Mouse (Mus musculus) left cerebral cortex, postnatal 10 days (tissue): ENCODE data around the gene Pkn1. TPM values are rescaled to one million over a fixed set of nuclear protein-coding genes. Genes with fewer than 3 reads are reported as not detected.
A peak's percentile ranks its signal among the peaks of the same experiment; 100 is the strongest.

Source experiments
- DNase-seq, 2 experiments: peaks; one replicate each; pipeline ENCODE4 v3.0.0; 2021 to 2022; ENCODE audit warnings: low spot score in 2 of 2, mixed read lengths in 1 of 2; ENCODE audit errors: extremely low spot score in 1 of 2
- intact Hi-C: fragments of 180-260 bp; cut with DNase I; formaldehyde crosslinking; loops from one replicate; pipeline ENCODE4 v1.15.1; 2025
- microRNA-seq: library from miRNA; unstranded; fragments of <30 nt; microRNA quantifications from one replicate; pipeline ENCODE4 v1.2.0, GENCODE M21; 2022
- total RNA-seq, 2 experiments: library from RNA; stranded (reverse); gene quantifications; 2 replicates each; pipeline ENCODE4 v1.2.3; 2021

The Pkn1 gene
- total RNA-seq, 2 experiments from 2014 or later: 73.1 to 75.9 TPM

DNA sequence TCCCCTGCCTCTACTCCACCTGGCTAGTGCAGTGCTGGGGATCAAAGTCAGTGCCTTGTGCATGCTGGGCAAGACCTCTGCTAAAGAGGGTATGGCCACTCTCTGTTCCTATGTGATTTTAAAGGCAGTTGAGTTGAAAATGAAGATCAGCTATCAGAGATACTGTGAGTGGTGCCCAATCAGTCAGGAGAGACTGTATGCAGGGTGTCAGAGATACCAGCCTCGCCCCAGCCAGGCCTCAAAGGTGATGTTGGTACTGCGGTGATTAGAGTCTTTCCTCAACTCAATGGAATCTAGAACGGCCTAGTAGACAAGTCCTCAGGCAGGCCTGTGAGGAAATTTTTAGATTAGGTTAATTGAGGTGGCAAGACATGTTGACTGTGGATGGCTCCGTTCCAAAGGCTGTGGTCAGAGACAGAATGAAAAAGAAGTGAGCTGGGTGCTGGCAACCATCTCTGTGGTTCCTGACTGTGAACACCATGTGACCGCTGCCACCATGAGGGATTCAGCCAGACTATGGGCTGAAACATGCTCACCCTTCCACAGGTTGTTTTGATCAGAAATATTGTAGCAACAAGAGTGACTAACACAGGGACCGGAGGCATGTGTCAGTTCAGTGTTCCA lies 73.2 kb downstream of the Pkn1 start:
- DNase-seq: no peak
- intact Hi-C loops: no loop called here

DNA sequence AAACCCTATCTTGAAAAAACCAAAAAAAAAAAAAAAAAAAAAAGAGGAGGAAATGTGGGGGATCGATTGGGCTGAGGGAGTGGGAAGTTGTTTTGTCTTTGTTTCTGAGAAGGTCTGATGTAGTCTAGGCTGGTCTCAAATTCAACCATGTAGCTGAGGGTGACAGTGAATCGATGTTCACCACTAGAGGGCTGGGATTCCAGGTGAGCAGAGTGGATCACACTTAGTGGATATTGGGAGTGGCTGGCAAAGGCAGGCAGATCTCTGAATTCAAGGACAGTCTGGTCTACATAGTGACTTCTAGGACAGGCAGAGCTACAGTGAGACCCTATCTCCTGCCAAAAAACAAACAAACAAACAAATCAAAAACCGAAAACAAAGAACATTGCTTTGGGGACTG lies 74.2 kb downstream of the Pkn1 start:
- no peak for DNase-seq
- intact Hi-C loops: no loop called here

DNA sequence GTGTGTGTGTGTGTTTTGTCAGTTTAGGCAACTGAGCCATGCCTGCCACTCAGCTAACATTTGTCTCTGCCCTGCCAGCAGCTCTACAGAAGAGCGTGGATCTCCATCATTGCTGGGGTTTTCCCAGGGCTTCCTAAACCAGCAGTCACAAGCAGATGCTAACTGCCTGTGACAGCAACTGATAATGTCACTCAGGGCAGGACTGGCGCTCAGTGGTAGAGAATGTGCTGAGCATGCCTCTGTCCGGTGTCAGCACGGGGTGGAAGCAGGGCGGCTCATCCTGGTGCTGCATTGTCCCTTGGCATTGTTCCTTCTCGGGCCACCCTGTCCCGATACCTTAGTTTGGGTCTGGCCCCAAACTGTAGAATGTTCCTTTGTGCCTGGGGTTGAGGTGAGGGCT lies 75.4 kb downstream of the Pkn1 start:
- no peak for DNase-seq
- intact Hi-C loops: no loop called here

DNA sequence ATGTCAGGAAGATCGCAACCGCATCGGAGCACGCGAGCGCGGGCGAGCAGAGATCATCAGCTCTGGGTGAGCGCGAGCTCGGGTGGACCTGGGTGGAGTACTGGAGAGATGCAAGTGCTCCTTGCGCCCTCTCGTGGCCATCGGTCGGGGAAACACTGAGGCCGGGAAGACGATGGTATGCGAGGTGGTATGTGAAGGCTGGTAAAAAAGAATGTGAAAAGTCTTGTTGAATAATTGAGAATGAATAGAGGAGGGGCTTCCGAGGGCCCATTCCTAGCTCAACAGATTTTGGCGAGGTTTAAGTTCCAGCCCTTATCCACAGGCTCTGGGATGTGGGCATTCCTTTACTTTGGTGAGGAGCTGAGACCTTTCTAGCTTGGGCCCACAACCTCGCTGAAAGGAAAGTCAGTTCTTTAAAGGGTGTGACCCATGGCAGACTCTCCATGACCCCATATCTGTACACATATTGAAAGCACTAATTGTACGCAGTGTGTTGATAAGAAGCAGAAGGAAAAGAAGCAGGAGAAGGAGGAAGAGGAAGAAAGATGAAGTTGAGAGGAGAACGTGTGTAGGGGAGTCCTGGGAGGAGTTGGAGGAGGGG lies 76.5 kb downstream of the Pkn1 start:
- intact Hi-C loops: no loop called here
- DNase-seq: peak; percentile 81 to 92

DNA sequence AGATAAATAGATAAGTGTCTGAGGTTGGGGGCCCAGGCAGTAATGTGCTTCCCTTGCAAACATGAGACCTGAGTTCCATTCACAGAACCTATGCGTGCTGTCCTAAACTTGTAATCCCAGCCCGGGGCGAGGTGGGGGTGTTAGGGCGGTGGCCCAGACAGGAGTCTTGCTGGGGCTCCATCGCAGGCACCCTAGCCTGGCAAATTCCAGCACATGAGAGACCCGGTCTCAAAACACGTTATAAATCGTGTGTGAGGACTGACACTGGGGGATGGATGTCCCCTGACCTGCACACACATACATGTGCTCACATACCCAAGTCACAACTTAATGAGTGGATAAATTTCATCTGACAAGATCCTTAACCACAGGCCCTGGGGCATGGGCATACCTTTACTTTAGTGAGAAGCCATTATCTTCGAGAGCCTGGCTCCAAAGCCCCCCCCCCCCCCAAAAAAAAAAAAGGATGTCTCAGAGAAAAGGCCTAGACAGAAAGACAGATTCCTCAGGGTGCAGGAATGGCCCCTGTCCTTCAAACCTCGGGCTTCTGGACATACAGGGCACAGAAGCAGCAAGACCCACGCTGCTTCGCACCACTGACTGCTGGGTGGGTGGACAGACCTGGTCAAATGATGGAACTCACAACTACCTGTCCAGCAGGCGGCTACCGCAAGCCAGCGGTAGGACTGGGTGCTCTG lies 77.1 kb downstream of the Pkn1 start:
- no peak for DNase-seq
- intact Hi-C loops: no loop called here

GRCm38 (mm10) chr8:83619568-83620285 lies 79.3 kb downstream of the Pkn1 start:
- DNase-seq: no peak
- intact Hi-C loops: no loop called here

DNA sequence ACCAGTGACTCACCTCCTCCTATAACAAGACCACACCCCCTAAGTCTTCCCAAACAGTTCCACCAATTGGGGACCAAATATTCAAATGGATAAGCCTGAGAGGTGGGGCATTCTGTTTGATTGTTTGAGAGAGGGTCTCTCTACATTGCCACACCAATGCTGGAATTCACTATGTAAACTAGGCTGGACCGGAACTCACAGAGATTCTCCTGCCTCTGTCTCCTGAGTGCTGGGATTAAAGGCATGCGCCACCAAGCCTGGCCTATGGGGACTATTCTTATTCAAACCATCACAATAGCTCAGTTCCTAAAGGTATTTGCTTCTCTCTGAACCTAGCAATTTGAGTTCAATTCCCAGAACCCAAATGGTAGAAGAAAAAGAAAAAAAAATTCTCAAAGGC lies 80.4 kb downstream of the Pkn1 start:
- intact Hi-C loops: no loop called here
- no peak for DNase-seq

- intact Hi-C loops: no loop called here
- DNase-seq: no peak
Observed at GRCm38 (mm10) chr8:83617111-83617510, 81.9 kb downstream of the Pkn1 start.

- DNase-seq: no peak
- intact Hi-C loops: no loop called here
Observed at GRCm38 (mm10) chr8:83616625-83617024, 82.4 kb downstream of the Pkn1 start.

Small RNA genes within 50 kb of the gene (microRNA-seq; reads per million reads assigned to microRNA genes)
- gene Mir1668: not detected

Other genes starting within 250 kb of the Pkn1 start
- 100 to 1,000 TPM; 302 to 310 TPM for gene Scoc, start 240.8 kb downstream of the Pkn1 start, total RNA-seq
- gene Olfr370, start 163.4 kb downstream of the Pkn1 start, total RNA-seq: not detected
- 100 to 1,000 TPM; 141 to 145 TPM for gene Ndufb7, start 132.5 kb downstream of the Pkn1 start, total RNA-seq
- 100 to 1,000 TPM; 642 to 649 TPM for gene Tecr, start 91.2 kb downstream of the Pkn1 start, total RNA-seq
- 10 to 100 TPM; 35.9 to 36.3 TPM for gene Dnajb1, start 91.0 kb downstream of the Pkn1 start, total RNA-seq
- gene Gipc1, start 46.5 kb downstream of the Pkn1 start, total RNA-seq: 10 to 100 TPM; 84.0 to 86.7 TPM
- gene Ptger1, start 32.5 kb downstream of the Pkn1 start, total RNA-seq: under 1 TPM; 0.71 to 0.77 TPM
- gene Ddx39, start 16.0 kb upstream of the Pkn1 start, total RNA-seq: 10 to 100 TPM; 24.4 to 25.2 TPM
- 10 to 100 TPM; 11.4 to 11.7 TPM for gene Adgre5, start 42.1 kb upstream of the Pkn1 start, total RNA-seq
- gene Adgrl1, start 200.9 kb upstream of the Pkn1 start, total RNA-seq: 100 to 1,000 TPM; 445 to 464 TPM